Mouse (Mus musculus) kidney, embryonic 14.5 days (tissue): ENCODE measurements around the gene Endou. TPM values are rescaled to one million over a fixed set of nuclear protein-coding genes. Genes with fewer than 3 reads are reported as not detected.

Experiments used
- ATAC-seq: fragments of 200-750 bp; cut with Nextera tagmentation; 2 replicates; pipeline ENCODE4 v1.8.0; 2017; ENCODE audit warnings: moderate number of reproducible peaks, mild to moderate bottlenecking, moderate TSS enrichment, moderate library complexity; ENCODE audit not compliant: low FRiP score, low TSS enrichment
- H3K27ac ChIP-seq: fragments of 300-500 bp; sonication (generic); 2 replicates; pipeline ENCODE4 v1.5.1; 2014; ENCODE audit warnings: low read depth, mild to moderate bottlenecking, low read length, moderate library complexity, mixed read lengths
- H3K27me3 ChIP-seq: fragments of 300-500 bp; sonication (generic); 2 replicates; pipeline ENCODE4 v1.6.1; 2014; ENCODE audit warnings: mild to moderate bottlenecking, low read length; ENCODE audit not compliant: control insufficient read depth, insufficient read depth
- H3K36me3 ChIP-seq: fragments of 300-500 bp; sonication (generic); 2 replicates; pipeline ENCODE4 v1.6.1; 2014; ENCODE audit warnings: low read length, mixed read lengths; ENCODE audit not compliant: control insufficient read depth, insufficient read depth
- H3K4me1 ChIP-seq: fragments of 300-500 bp; sonication (generic); 2 replicates; pipeline ENCODE4 v1.6.1; 2014; ENCODE audit warnings: low read length, mixed read lengths; ENCODE audit not compliant: control insufficient read depth, insufficient read depth
- H3K4me2 ChIP-seq: fragments of 300-500 bp; sonication (generic); replicated peaks from 2 replicates; pipeline ENCODE4 v1.6.1; 2014; ENCODE audit warnings: low read depth, mild to moderate bottlenecking, low read length
- H3K4me3 ChIP-seq: fragments of 300-500 bp; sonication (generic); 2 replicates; pipeline ENCODE4 v1.5.1; 2014; ENCODE audit warnings: mild to moderate bottlenecking, low read length
- H3K9ac ChIP-seq: fragments of 300-500 bp; sonication (generic); 2 replicates; pipeline ENCODE4 v1.6.1; 2014; ENCODE audit warnings: low read depth, mild to moderate bottlenecking, low read length, moderate library complexity
- H3K9me3 ChIP-seq: fragments of 300-500 bp; sonication (generic); 2 replicates; pipeline ENCODE4 v1.6.1; 2016; ENCODE audit warnings: low read length; ENCODE audit not compliant: control insufficient read depth
- WGBS: fragments of 180-500 bp; shearing (Covaris S2); extraction: QIAGEN DNeasy Blood & Tissue Kit; methylation state at CpG from one replicate; pipeline ENCODE4 v1.1.7; 2014; 5-methylcytosine and 5-hydroxymethylcytosine counted together
- polyA plus RNA-seq: library from polyadenylated mRNA; unstranded; fragments of >200 nt; fragmentation: Nextera tagmentation; extraction: Ambion mirVana; gene quantifications from 2 replicates; pipeline ENCODE4 v1.2.1, GENCODE M21; 2014

The Endou gene
- polyA plus RNA-seq, 1 experiment from 2014 or later = 0.20 TPM

GRCm38 (mm10) chr15:97768192-97768591 lies 37.1 kb upstream of the Endou start:
- WGBS = under 1% methylated on average over 18 of the region's 18 CpGs
- Histone ChIP-seq H3K4me2 (peak overlapping the region; percentile 95), H3K9ac (peak overlapping the region; percentile 59), H3K27me3 (peaks cover 9% of the 10 kb centered on the region), H3K27ac (peak overlapping the region; percentile 53), H3K4me1 (peaks cover 45% of the 10 kb centered on the region), H3K9me3 (no peaks in the 10 kb centered on the region), H3K4me3 (peak overlapping the region; percentile 52), H3K36me3 (no peaks in the 10 kb centered on the region)
- peak; percentile 26 for ATAC-seq

- peak; percentile 90 for ATAC-seq
- H3K27me3 ChIP-seq = peaks cover 9% of the 10 kb centered on the region
- peaks cover 44% of the 10 kb centered on the region for H3K4me1 ChIP-seq
- H3K4me2 ChIP-seq = peak within 1 kb of the TSS; percentile 95
- peak within 1 kb of the TSS; percentile 53 for H3K27ac ChIP-seq
- under 1% methylated on average over 44 of the region's 44 CpGs for WGBS
- peak within 1 kb of the TSS; percentile 52 for H3K4me3 ChIP-seq
- H3K36me3 ChIP-seq = no peaks in the 10 kb centered on the region
- peak within 1 kb of the TSS; percentile 59 for H3K9ac ChIP-seq
- H3K9me3 ChIP-seq = no peaks in the 10 kb centered on the region
These were observed 36.4 kb upstream of the Endou start, which contains the start of gene Rapgef3 for GRCm38 (mm10) chr15:97767280-97768186. TSS of gene Rapgef3 (minus strand) at chr15:97767972.

- Histone ChIP-seq H3K27ac (peak overlapping the region; percentile 53; the same call in 1 of the 2 replicates), H3K4me2 (peak overlapping the region; percentile 95), H3K36me3 (no peaks in the 10 kb centered on the region), H3K4me3 (peak overlapping the region; percentile 52), H3K4me1 (peaks cover 39% of the 10 kb centered on the region), H3K9me3 (no peaks in the 10 kb centered on the region), H3K9ac (peak overlapping the region; percentile 59), H3K27me3 (peaks cover 9% of the 10 kb centered on the region)
- WGBS = 4% methylated on average over 23 of the region's 23 CpGs
- peak; percentile 8; the same call in 1 of the 2 replicates for ATAC-seq
These were observed 35.6 kb upstream of the Endou start for GRCm38 (mm10) chr15:97766594-97767279.

- Histone ChIP-seq H3K9ac (peak overlapping the region; percentile 59), H3K4me3 (peak overlapping the region; percentile 52), H3K4me1 (peaks cover 34% of the 10 kb centered on the region), H3K4me2 (peak overlapping the region; percentile 95), H3K27me3 (peaks cover 9% of the 10 kb centered on the region), H3K27ac (peak overlapping the region; percentile 53; the same call in 1 of the 2 replicates), H3K9me3 (no peaks in the 10 kb centered on the region), H3K36me3 (no peaks in the 10 kb centered on the region)
- 24% methylated on average over 8 of the region's 8 CpGs for WGBS
- ATAC-seq = no peak
These were observed 35.1 kb upstream of the Endou start for GRCm38 (mm10) chr15:97766194-97766593.

GRCm38 (mm10) chr15:97765090-97765794 lies 34.1 kb upstream of the Endou start:
- Histone ChIP-seq H3K9me3 (no peaks in the 10 kb centered on the region), H3K4me3 (peak overlapping the region; percentile 52), H3K36me3 (no peaks in the 10 kb centered on the region), H3K27me3 (peaks cover 9% of the 10 kb centered on the region), H3K27ac (no peak overlapping the region), H3K4me1 (peaks cover 36% of the 10 kb centered on the region), H3K9ac (no peak overlapping the region), H3K4me2 (peak overlapping the region; percentile 95)
- WGBS = 23% methylated on average over 13 of the region's 13 CpGs
- no peak for ATAC-seq

- no peak for ATAC-seq
- Histone ChIP-seq H3K4me1 (peaks cover 36% of the 10 kb centered on the region), H3K9ac (no peak overlapping the region), H3K4me3 (no peak overlapping the region), H3K27ac (no peak overlapping the region), H3K9me3 (no peaks in the 10 kb centered on the region), H3K4me2 (no peak overlapping the region; the same call in 1 of the 2 replicates), H3K36me3 (0 out of 2 replicates have a peak, but pooled peaks cover 4% of the 10 kb centered on the region), H3K27me3 (peaks cover 9% of the 10 kb centered on the region)
- 72% methylated on average over 2 of the region's 2 CpGs for WGBS
These were observed 33.4 kb upstream of the Endou start for GRCm38 (mm10) chr15:97764532-97764931.

DNA sequence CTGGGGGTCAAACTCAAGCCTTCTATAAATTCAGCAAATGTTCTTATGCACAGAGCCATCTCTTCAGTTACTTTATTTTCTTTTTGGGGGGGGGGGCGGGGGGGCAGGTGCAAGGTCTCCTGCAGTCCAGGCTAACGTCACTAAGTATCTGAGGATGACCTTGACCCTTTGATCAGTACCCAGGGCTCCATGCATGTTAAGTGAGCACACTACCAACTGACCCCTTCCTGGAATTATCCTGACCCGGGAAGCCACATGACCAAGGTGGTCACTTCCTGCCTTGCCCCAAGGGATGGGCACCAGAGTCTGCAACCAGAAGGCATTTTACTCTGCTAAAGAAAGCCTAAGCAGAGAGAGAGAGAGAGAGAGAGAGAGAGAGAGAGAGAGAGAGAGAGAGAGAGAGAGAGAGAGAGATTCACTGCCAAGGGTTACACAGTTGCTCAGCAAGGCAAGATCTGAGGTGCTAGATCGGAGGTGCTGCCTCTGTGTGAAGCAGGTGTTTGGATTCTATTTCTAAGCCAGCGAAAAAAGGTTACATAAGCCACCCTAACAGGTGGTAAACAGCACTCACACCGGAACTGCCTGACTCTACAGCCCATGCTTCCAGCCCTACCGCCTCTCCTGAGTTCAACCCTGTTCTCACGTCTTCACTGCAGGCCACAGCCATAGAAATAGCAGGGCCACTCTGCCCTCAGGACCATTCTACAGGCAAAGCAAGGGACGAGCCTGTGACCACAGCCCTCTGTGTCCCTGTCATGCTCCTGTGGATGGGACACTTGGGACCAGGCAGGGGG lies 32.3 kb upstream of the Endou start:
- Histone ChIP-seq H3K9ac (no peak overlapping the region), H3K4me3 (no peak overlapping the region), H3K36me3 (peaks cover 9% of the 10 kb centered on the region; the same call in 1 of the 2 replicates), H3K27ac (no peak overlapping the region), H3K4me1 (peaks cover 35% of the 10 kb centered on the region), H3K27me3 (peaks cover 9% of the 10 kb centered on the region), H3K4me2 (no peak overlapping the region), H3K9me3 (no peaks in the 10 kb centered on the region)
- WGBS = 70% methylated on average over 9 of the region's 9 CpGs
- no peak for ATAC-seq

GRCm38 (mm10) chr15:97762733-97763132 lies 31.6 kb upstream of the Endou start:
- no peak overlapping the region for H3K4me2 ChIP-seq
- no peak for ATAC-seq
- no peak overlapping the region for H3K4me3 ChIP-seq
- peaks cover 13% of the 10 kb centered on the region; the same call in 1 of the 2 replicates for H3K36me3 ChIP-seq
- H3K4me1 ChIP-seq = peaks cover 32% of the 10 kb centered on the region
- no peak overlapping the region for H3K27ac ChIP-seq
- H3K27me3 ChIP-seq = peaks cover 9% of the 10 kb centered on the region
- WGBS = 57% methylated on average over 9 of the region's 9 CpGs
- no peaks in the 10 kb centered on the region for H3K9me3 ChIP-seq
- no peak overlapping the region for H3K9ac ChIP-seq
